Mouse (Mus musculus): ENCODE data around the gene Smbd1. TPM values are rescaled to one million over a fixed set of nuclear protein-coding genes. Genes with fewer than 3 reads are reported as not detected.

The Smbd1 gene
- total RNA-seq, 2 experiments from 2014 or later, result not detected

Other genes starting within 250 kb of the Smbd1 start
- 100 to 1,000 TPM in 1 of 2 experiments, 10 to 100 TPM in 1; 83.5 to 111 TPM for gene Tfrc, start 201.6 kb downstream of the Smbd1 start, total RNA-seq (2021)
- 100 to 1,000 TPM; 120 to 124 TPM for gene Tnk2, start 166.6 kb downstream of the Smbd1 start, total RNA-seq (2021)
- not detected for gene Muc4, start 74.6 kb downstream of the Smbd1 start, total RNA-seq (2021)
- gene Muc20, start 13.0 kb downstream of the Smbd1 start, total RNA-seq (2021), result not detected
- gene Fyttd1, start 67.0 kb upstream of the Smbd1 start, total RNA-seq (2021), result 100 to 1,000 TPM; 111 to 121 TPM
- 10 to 100 TPM; 54.4 to 58.6 TPM for gene Rubcn, start 67.3 kb upstream of the Smbd1 start, total RNA-seq (2021)
- 10 to 100 TPM; 36.0 to 42.8 TPM for gene Lrch3, start 103.6 kb upstream of the Smbd1 start, total RNA-seq (2021)
- gene Iqcg, start 245.7 kb upstream of the Smbd1 start, total RNA-seq (2021), result 1 to 10 TPM; 4.5 to 8.7 TPM
- gene Rpl35a, start 246.0 kb upstream of the Smbd1 start, total RNA-seq (2021), result 100 to 1,000 TPM; 237 to 253 TPM